Mouse (Mus musculus) liver (tissue): ENCODE results near the gene Dab2ip.

Experiments used
- DNase-seq: peaks from one replicate; pipeline ENCODE4 v3.0.0-alpha.2; 2020; ENCODE audit warnings: mixed read lengths

Gene Dab2ip

GRCm38 (mm10) chr2:35598819-35599218 is 40.8 kb downstream of the Dab2ip start:
- no peak for DNase-seq

GRCm38 (mm10) chr2:35601665-35602064 is 43.6 kb downstream of the Dab2ip start:
- DNase-seq = no peak

- DNase-seq = no peak
Measured at GRCm38 (mm10) chr2:35607476-35607875, 49.4 kb downstream of the Dab2ip start.

GRCm38 (mm10) chr2:35608856-35609255 is 50.8 kb downstream of the Dab2ip start:
- DNase-seq = no peak

GRCm38 (mm10) chr2:35609317-35609716 is 51.3 kb downstream of the Dab2ip start:
- no peak for DNase-seq

- peak; percentile 17 for DNase-seq
Measured at GRCm38 (mm10) chr2:35610168-35610951, 52.3 kb downstream of the Dab2ip start.

- no peak for DNase-seq
Measured at GRCm38 (mm10) chr2:35610976-35611375, 52.9 kb downstream of the Dab2ip start.

GRCm38 (mm10) chr2:35611645-35612044 is 53.6 kb downstream of the Dab2ip start:
- no peak for DNase-seq

GRCm38 (mm10) chr2:35612297-35612696 is 54.2 kb downstream of the Dab2ip start:
- no peak for DNase-seq

GRCm38 (mm10) chr2:35613946-35614353 is 55.9 kb downstream of the Dab2ip start:
- peak; percentile 10 for DNase-seq

- DNase-seq = no peak
Measured at GRCm38 (mm10) chr2:35614411-35614810, 56.3 kb downstream of the Dab2ip start.

- no peak for DNase-seq
Measured at GRCm38 (mm10) chr2:35615366-35615765, 57.3 kb downstream of the Dab2ip start.

- DNase-seq = no peak
Measured at GRCm38 (mm10) chr2:35615977-35616376, 57.9 kb downstream of the Dab2ip start.

GRCm38 (mm10) chr2:35616891-35617658 is 59.0 kb downstream of the Dab2ip start:
- DNase-seq = peak; percentile 18

- DNase-seq = no peak
Measured at GRCm38 (mm10) chr2:35618981-35619380, 60.9 kb downstream of the Dab2ip start.

GRCm38 (mm10) chr2:35619532-35619931 is 61.5 kb downstream of the Dab2ip start:
- peak; percentile 42 for DNase-seq

GRCm38 (mm10) chr2:35620364-35621224 is 62.5 kb downstream of the Dab2ip start:
- DNase-seq = peak; percentile 47

- DNase-seq = no peak
Measured at GRCm38 (mm10) chr2:35621225-35621519, 63.1 kb downstream of the Dab2ip start.

GRCm38 (mm10) chr2:35621796-35622195 is 63.7 kb downstream of the Dab2ip start:
- DNase-seq = peak; percentile 72

- DNase-seq = no peak
Measured at GRCm38 (mm10) chr2:35622261-35623103, 64.4 kb downstream of the Dab2ip start.

GRCm38 (mm10) chr2:35623104-35623377 is 65.0 kb downstream of the Dab2ip start:
- no peak for DNase-seq

GRCm38 (mm10) chr2:35623431-35624148 is 65.5 kb downstream of the Dab2ip start:
- DNase-seq = no peak
